Mouse (Mus musculus) MEL (cell line): Measurements from ENCODE around the gene Iqcf5. TPM values are rescaled to one million over a fixed set of nuclear protein-coding genes. Genes with fewer than 3 reads are reported as not detected.

Experiments
- DNase-seq: peaks from one replicate; pipeline ENCODE4 v3.0.0; 2011; ENCODE audit warnings: low read depth, low spot score
- H3K27ac ChIP-seq: 2 replicates; pipeline ENCODE4 v1.5.1; 2012; ENCODE audit warnings: low read depth, mild to moderate bottlenecking, control low read depth, low read length, moderate library complexity; ENCODE audit not compliant: control insufficient read depth
- H3K27me3 ChIP-seq, 2 experiments: fragments of 150-350 bp in 1 of 2; sonication (generic) in 1 of 2; 2 replicates each; pipeline ENCODE4 v1.6.1; 2012; ENCODE audit warnings: low read length in 2 of 2, mild to moderate bottlenecking in 2 of 2, improper control_type of control experiment in 1 of 2, moderate library complexity in 1 of 2; ENCODE audit not compliant: insufficient read depth in 2 of 2, control insufficient read depth in 1 of 2
- H3K36me3 ChIP-seq, 2 experiments: 2 replicates each; pipeline ENCODE4 v1.6.1; 2012 to 2014; ENCODE audit warnings: low read length in 2 of 2, improper control_type of control experiment in 1 of 2, inconsistent platforms in 1 of 2, mild to moderate bottlenecking in 1 of 2; ENCODE audit not compliant: insufficient read depth in 2 of 2, control insufficient read depth in 1 of 2
- H3K4me1 ChIP-seq, 2 experiments: fragments of 150-350 bp in 1 of 2; sonication (generic) in 1 of 2; 2 replicates each; pipeline ENCODE4 v1.6.1; 2012; ENCODE audit warnings: low read length in 2 of 2, improper control_type of control experiment in 1 of 2, mild to moderate bottlenecking in 1 of 2; ENCODE audit not compliant: insufficient read depth in 2 of 2, control insufficient read depth in 1 of 2
- H3K4me3 ChIP-seq, 2 experiments: fragments of 150-350 bp in 1 of 2; sonication (generic) in 1 of 2; 2 replicates each; pipeline ENCODE4 v1.5.1; 2012; ENCODE audit warnings: low read depth in 2 of 2, low read length in 2 of 2, mild to moderate bottlenecking in 2 of 2, moderate library complexity in 2 of 2, control low read depth in 1 of 2, improper control_type of control experiment in 1 of 2; ENCODE audit not compliant: control insufficient read depth in 1 of 2, insufficient read depth in 1 of 2
- H3K79me2 ChIP-seq: 2 replicates; pipeline ENCODE4 v1.6.1; 2012; ENCODE audit warnings: mild to moderate bottlenecking, low read length, moderate library complexity; ENCODE audit not compliant: control insufficient read depth, poor library complexity, insufficient read depth
- H3K9ac ChIP-seq: 2 replicates; pipeline ENCODE4 v1.6.1; 2012; ENCODE audit warnings: low read depth, mild to moderate bottlenecking, control low read depth, low read length, moderate library complexity; ENCODE audit not compliant: control insufficient read depth, poor library complexity, severe bottlenecking
- H3K9me3 ChIP-seq: fragments of 150-350 bp; sonication (generic); replicated peaks from 2 replicates; pipeline ENCODE4 v1.6.1; 2012; ENCODE audit warnings: mild to moderate bottlenecking, low read length, improper control_type of control experiment, moderate library complexity; ENCODE audit not compliant: insufficient read depth
- BHLHE40 ChIP-seq: IDR thresholded peaks from 2 replicates; pipeline ENCODE4 v1.6.1; 2012; ENCODE audit warnings: low read depth, mild to moderate bottlenecking, inconsistent platforms, low read length, improper control_type of control experiment, borderline replicate concordance
- CHD1 ChIP-seq: IDR thresholded peaks from 2 replicates; pipeline ENCODE4 v1.6.1; 2012; ENCODE audit warnings: low read depth, mild to moderate bottlenecking, inconsistent platforms, low read length, improper control_type of control experiment
- CHD2 ChIP-seq: IDR thresholded peaks from 2 replicates; pipeline ENCODE4 v1.6.1; 2011; ENCODE audit warnings: low read length, improper control_type of control experiment
- ELF1 ChIP-seq: IDR thresholded peaks from 2 replicates; pipeline ENCODE4 v1.6.1; 2014; ENCODE audit warnings: low read depth, mild to moderate bottlenecking, inconsistent platforms, low read length, improper control_type of control experiment, moderate library complexity
- ETS1 ChIP-seq: IDR thresholded peaks from 2 replicates; pipeline ENCODE4 v1.6.1; 2012; ENCODE audit warnings: low read depth, mild to moderate bottlenecking, inconsistent platforms, low read length, improper control_type of control experiment, moderate library complexity
- GABPA ChIP-seq: IDR thresholded peaks from 2 replicates; pipeline ENCODE4 v1.6.1; 2012; ENCODE audit warnings: low read depth, mild to moderate bottlenecking, inconsistent platforms, low read length, improper control_type of control experiment, moderate library complexity
- GATA1 ChIP-seq: IDR thresholded peaks from 2 replicates; pipeline ENCODE4 v1.6.1; 2011; ENCODE audit warnings: low read depth, low read length, improper control_type of control experiment
- MAX ChIP-seq: IDR thresholded peaks from 2 replicates; pipeline ENCODE4 v1.6.1; 2011; ENCODE audit warnings: low read length, improper control_type of control experiment
- MAZ ChIP-seq: IDR thresholded peaks from 2 replicates; pipeline ENCODE4 v1.6.1; 2012; ENCODE audit warnings: low read depth, mild to moderate bottlenecking, inconsistent platforms, low read length, improper control_type of control experiment
- MYC ChIP-seq: IDR thresholded peaks from 2 replicates; pipeline ENCODE4 v1.6.1; 2011; ENCODE audit warnings: low read depth, mild to moderate bottlenecking, low read length, improper control_type of control experiment, moderate library complexity
- NRF1 ChIP-seq: IDR thresholded peaks from 2 replicates; pipeline ENCODE4 v1.6.1; 2014; ENCODE audit warnings: low read depth, mild to moderate bottlenecking, inconsistent platforms, low read length, improper control_type of control experiment, moderate library complexity; ENCODE audit not compliant: poor library complexity, insufficient read depth, severe bottlenecking
- POLR2AphosphoS2 ChIP-seq: IDR thresholded peaks from 2 replicates; pipeline ENCODE4 v1.6.1; 2011; ENCODE audit warnings: low read length, improper control_type of control experiment
- POLR2AphosphoS5 ChIP-seq: IDR thresholded peaks from 2 replicates; pipeline ENCODE4 v1.6.1; 2012; ENCODE audit warnings: low read depth, borderline replicate concordance, mild to moderate bottlenecking, inconsistent platforms, low read length, moderate library complexity, mixed read lengths
- RAD21 ChIP-seq: IDR thresholded peaks from 2 replicates; pipeline ENCODE4 v1.6.1; 2011; ENCODE audit warnings: mild to moderate bottlenecking, low read depth, low read length, improper control_type of control experiment
- RCOR1 ChIP-seq: IDR thresholded peaks from 2 replicates; pipeline ENCODE4 v1.6.1; 2012; ENCODE audit warnings: low read depth, mild to moderate bottlenecking, inconsistent platforms, low read length, improper control_type of control experiment
- SIN3A ChIP-seq: IDR thresholded peaks from 2 replicates; pipeline ENCODE4 v1.6.1; 2012; ENCODE audit warnings: low read length, improper control_type of control experiment, inconsistent platforms
- TAL1 ChIP-seq: IDR thresholded peaks from 2 replicates; pipeline ENCODE4 v1.6.1; 2012; ENCODE audit warnings: mild to moderate bottlenecking, inconsistent platforms, low read length, moderate library complexity, mixed read lengths
- ZC3H11A ChIP-seq: IDR thresholded peaks from 2 replicates; pipeline ENCODE4 v1.6.1; 2012; ENCODE audit warnings: low read depth, mild to moderate bottlenecking, inconsistent platforms, low read length, improper control_type of control experiment
- ZKSCAN1 ChIP-seq: IDR thresholded peaks from 2 replicates; pipeline ENCODE4 v1.6.1; 2012; ENCODE audit warnings: low read depth, mild to moderate bottlenecking, inconsistent platforms, low read length, improper control_type of control experiment, moderate library complexity
- polyA plus RNA-seq, 2 experiments: library from polyadenylated mRNA; stranded (reverse) in 1 of 2; unstranded in 1 of 2; fragments of >175 nt in 1 of 2; fragments of >200 nt in 1 of 2; gene quantifications; 2 replicates each; pipeline versions ENCODE4 v1.2.1 to v1.2.4; 2012; ENCODE audit warnings: low replicate concordance in 2 of 2, low read depth in 1 of 2; ENCODE audit not compliant: insufficient read length in 2 of 2, insufficient read depth in 1 of 2, missing spikeins in 1 of 2
- total RNA-seq: library from RNA; depleted of rRNA; stranded (reverse); fragments of 300-350 nt; gene quantifications from 2 replicates; pipeline ENCODE4 v1.2.3, GENCODE M21; 2012; rRNA removed

Iqcf5 gene
- total RNA-seq (0.81 and 1.0 TPM in 2 replicates), polyA plus RNA-seq (1 to 10 TPM in 1 of 2 experiments, not detected in 1; 1.5 TPM)

DNA sequence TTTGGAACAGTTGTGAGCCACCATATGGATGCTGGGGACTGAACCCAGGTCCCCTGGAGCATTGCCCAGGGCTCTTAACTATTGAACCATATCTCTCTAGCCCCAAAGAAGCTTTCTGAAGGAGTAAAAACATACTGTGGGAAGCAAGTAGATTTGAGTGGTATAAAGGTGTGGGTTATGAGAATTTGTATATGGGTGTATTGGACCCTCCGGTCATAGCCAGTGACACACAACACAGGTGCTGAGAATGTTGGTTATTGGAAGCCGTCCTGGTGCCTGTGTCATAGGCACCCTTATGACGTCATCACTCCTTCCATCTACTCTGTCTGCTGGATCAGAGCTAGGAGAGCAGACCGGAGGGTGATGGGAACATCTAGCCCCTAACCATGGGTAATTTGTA lies at the start of gene Iqcf5:
Gene Iqcf5, plus strand, starts transcription at position 301 of the 400 bp plus-strand sequence.
- Histone ChIP-seq H3K36me3 (peaks cover 0 to 6% of the 10 kb centered on the region in 2 experiments; a peak in 2 of 4 replicates), H3K27ac (no peak within 1 kb of the TSS), H3K27me3 (0 out of 4 replicates have a peak, but pooled peaks cover 0 to 3% of the 10 kb centered on the region in 2 experiments), H3K4me3 (no peak within 1 kb of the TSS), H3K9ac (no peak within 1 kb of the TSS), H3K4me1 (peaks cover 0 to 13% of the 10 kb centered on the region in 2 experiments; a peak in 2 of 4 replicates), H3K9me3 (no peaks in the 10 kb centered on the region), H3K79me2 (no peaks in the 10 kb centered on the region)
- TF ChIP-seq ELF1, result no peak
- DNase-seq, result no peak

DNA sequence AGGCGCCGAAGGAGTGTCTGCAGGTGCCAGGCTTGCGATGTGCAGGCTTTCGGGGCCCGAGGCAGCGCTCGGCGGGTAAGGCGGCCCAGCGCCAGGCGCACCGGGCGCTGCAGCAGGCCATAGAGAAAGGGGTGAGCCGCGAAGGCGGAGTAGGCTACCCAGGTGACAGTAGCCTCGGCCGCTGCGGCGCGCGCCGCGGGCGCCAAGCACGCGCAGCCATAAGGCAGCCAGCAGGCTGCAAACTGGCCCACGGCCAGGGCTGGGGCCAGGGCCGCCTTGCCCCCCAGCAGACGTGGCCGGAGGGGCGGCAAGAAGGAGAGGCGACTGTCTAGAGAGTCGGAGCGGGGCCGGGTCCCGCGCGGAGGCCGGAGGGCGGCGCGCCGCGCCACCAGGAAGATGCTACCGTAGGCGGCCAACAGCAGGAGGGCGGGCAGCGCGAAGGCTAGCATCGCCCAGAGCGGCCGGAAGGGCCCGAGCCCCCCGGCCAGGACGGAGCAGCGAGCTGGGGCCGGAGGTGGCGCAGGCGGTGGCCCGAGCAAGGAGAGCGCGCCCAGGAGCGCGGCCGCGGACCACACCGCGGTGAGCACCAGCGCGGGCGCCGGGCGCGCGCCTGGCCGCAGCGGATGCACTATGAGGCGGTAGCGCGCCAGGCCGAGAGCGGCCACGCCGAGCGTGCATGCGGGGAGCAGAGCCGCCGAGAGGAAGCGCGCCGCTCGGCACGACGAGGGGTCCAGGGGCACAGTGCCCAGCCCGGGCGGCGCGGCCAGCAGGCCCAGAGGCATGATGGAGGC lies 49.4 kb upstream of the Iqcf5 start:
- H3K9me3 ChIP-seq, result no peaks in the 10 kb centered on the region
- TF ChIP-seq BHLHE40 (no peak), CHD2 (no peak), ZKSCAN1 (no peak), POLR2AphosphoS2 (no peak), GATA1 (no peak), GABPA (no peak), CHD1 (no peak), RAD21 (no peak), MYC (no peak), NRF1 (no peak), ZC3H11A (no peak), SIN3A (no peak), ETS1 (no peak), POLR2AphosphoS5 (no peak), MAZ (no peak), TAL1 (no peak), RCOR1 (no peak), MAX (no peak)
- TF ChIP-seq, all 39 proteins: peak for 0
- H3K4me3 ChIP-seq, result no peak overlapping the region

More for the DNA sequence above, 49.4 kb upstream of the Iqcf5 start:
- Histone ChIP-seq H3K27ac (no peak overlapping the region), H3K4me1 (peaks cover 0 to 8% of the 10 kb centered on the region in 2 experiments; a peak in 2 of 4 replicates), H3K9ac (no peak overlapping the region), H3K27me3 (no peaks in the 10 kb centered on the region), H3K79me2 (no peaks in the 10 kb centered on the region), H3K36me3 (no peaks in the 10 kb centered on the region; a peak in 1 of 4 replicates)
- no peak for DNase-seq
